Mouse (Mus musculus) bone marrow macrophage, adult 2 months (primary cell): ENCODE data around the gene Tipin.

Experiments
- CTCF ChIP-seq: IDR thresholded peaks from 2 replicates; pipeline ENCODE4 v1.5.1; 2012; ENCODE audit warnings: low read depth, mild to moderate bottlenecking, low read length, moderate library complexity
- POLR2A ChIP-seq: IDR thresholded peaks from 2 replicates; pipeline ENCODE4 v1.6.1; 2012; ENCODE audit warnings: mild to moderate bottlenecking, low read depth, low read length, borderline replicate concordance

GRCm38 (mm10) chr9:64277706-64278105 is 3.7 kb upstream of the Tipin start:
- TF ChIP-seq POLR2A (no peak), CTCF (no peak)
